Mouse (Mus musculus): ENCODE results near the gene 1700093K21Rik. TPM values are rescaled to one million over a fixed set of nuclear protein-coding genes. Genes with fewer than 3 reads are reported as not detected.
"Not testable (repeated sequence)": the region's sequence is repeated elsewhere in the genome, so short reads cannot be mapped to it uniquely, and the experiment has no call there.

The 1700093K21Rik gene
- polyA plus RNA-seq (2015; fragmentation: Nextera tagmentation; extraction: Ambion mirVana): not detected in 2 replicates

DNA sequence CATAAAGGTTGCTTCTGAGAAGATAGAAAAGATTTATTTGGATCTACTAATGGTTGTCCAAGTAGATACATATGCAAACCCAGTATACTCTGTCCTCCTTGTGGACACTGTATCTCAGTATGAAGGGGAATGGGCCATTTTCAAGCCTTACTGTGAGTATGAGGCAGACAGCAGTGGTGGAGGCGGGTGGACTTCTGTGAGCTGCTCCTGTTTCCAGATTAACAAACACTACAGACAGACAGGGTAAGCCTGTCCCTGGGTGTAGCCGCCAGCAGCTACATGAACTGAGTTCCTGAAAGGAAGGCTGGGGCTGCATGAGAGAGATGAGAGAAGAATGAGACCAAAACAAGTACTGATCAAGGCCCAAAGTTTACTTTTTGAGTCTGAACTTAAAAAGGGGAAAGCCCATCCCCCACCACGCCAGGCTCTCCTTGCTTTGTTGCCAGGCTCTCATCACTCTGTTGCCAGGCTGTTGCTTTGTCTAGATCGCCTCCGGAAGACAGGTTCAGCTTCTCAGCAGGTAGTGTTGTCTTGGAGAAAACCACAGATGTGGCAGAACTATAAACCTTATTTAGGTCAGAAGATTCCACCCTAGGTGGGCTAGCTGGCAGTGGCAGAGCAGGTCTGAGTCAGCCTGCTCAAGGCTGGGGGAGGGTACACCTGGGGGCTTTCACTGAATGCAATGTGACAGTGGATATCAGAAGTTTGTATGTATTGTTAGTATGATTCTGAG lies at the start of gene 1700093K21Rik:
1700093K21Rik (minus strand) TSS at position 683 of the 733 bp plus-strand sequence.
- Histone ChIP-seq H3K27me3 (ENCODE audit: control insufficient read depth, insufficient read depth, low read depth, low read length) (no peaks in the 10 kb centered on the region), H3K36me3 (ENCODE audit: control insufficient read depth, insufficient read depth, low read length) (no peaks in the 10 kb centered on the region), H3K4me2 (ENCODE audit: low read length) (no peak within 1 kb of the TSS), H3K4me3 (ENCODE audit: low read depth, low read length) (no peak within 1 kb of the TSS), H3K9ac (ENCODE audit: low read depth, low read length) (no peak within 1 kb of the TSS), H3K9me3 (replicated peaks; ENCODE audit: control insufficient read depth, low read length, poor library complexity, severe bottlenecking) (no peaks in the 10 kb centered on the region), H3K27ac (ENCODE audit: low read length) (no peak within 1 kb of the TSS), H3K4me1 (ENCODE audit: control insufficient read depth, insufficient read depth, low read length) (no peaks in the 10 kb centered on the region)
- no peak for ATAC-seq
- WGBS: 30% methylated on average over 5 of the region's 5 CpGs

DNA sequence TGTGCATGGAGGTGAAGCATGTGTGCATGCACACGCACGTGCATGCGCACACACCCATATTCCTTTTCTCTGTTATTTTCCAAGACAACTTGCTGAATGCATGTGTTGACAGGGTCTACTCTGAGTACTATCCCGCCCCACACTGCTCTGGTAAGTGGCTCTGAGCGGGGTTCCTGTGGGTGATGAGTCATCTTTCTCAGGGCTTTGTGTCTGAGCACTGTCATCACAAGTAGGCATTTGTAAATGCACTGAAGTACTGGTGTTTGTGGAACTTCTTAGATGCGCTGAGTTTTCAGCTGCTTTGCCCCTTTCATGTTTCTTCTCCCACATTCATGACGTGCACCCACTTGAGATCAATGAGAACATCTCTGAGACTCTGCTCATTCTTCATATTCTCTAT lies 49.2 kb upstream of the 1700093K21Rik start:
- no peak overlapping the region for H3K4me2 ChIP-seq (ENCODE audit: low read length)
- no peak overlapping the region for H3K4me3 ChIP-seq (ENCODE audit: low read depth, low read length)
- no peaks in the 10 kb centered on the region for H3K27me3 ChIP-seq (ENCODE audit: control insufficient read depth, insufficient read depth, low read depth, low read length)
- no peak overlapping the region for H3K9ac ChIP-seq (ENCODE audit: low read depth, low read length)
- peaks cover 14% of the 10 kb centered on the region for H3K36me3 ChIP-seq (ENCODE audit: control insufficient read depth, insufficient read depth, low read length)
- no peaks in the 10 kb centered on the region for H3K4me1 ChIP-seq (ENCODE audit: control insufficient read depth, insufficient read depth, low read length)
- no peak overlapping the region for H3K27ac ChIP-seq (ENCODE audit: low read length)
- 91% methylated on average over 7 of the region's 7 CpGs for WGBS
- no peaks in the 10 kb centered on the region for H3K9me3 ChIP-seq (replicated peaks; ENCODE audit: control insufficient read depth, low read length, poor library complexity, severe bottlenecking)
- ATAC-seq: no peak

DNA sequence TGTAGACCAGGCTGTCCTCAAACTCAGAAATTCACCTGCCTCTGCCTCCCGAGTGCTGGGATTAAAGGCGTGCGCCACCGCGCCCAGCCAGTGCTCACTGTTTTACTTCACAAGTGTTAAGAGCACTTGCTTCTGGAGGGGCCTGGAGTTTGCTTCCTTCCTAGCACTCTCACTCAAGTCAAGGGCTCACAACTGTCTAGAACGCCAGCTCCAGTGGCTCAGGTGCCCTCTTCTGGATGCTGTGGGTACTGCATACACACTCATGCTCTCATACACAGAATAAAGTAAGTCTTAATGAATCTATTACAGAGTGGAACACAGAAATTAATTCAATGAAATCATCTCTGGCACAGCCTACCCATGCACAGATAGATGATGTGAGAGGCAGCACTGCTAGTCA lies 44.8 kb upstream of the 1700093K21Rik start:
- Histone ChIP-seq H3K4me1 (ENCODE audit: control insufficient read depth, insufficient read depth, low read length) (no peaks in the 10 kb centered on the region), H3K36me3 (ENCODE audit: control insufficient read depth, insufficient read depth, low read length) (peaks cover 12% of the 10 kb centered on the region), H3K4me2 (ENCODE audit: low read length) (no peak overlapping the region), H3K9me3 (replicated peaks; ENCODE audit: control insufficient read depth, low read length, poor library complexity, severe bottlenecking) (no peaks in the 10 kb centered on the region), H3K27ac (ENCODE audit: low read length) (no peak overlapping the region), H3K9ac (ENCODE audit: low read depth, low read length) (no peak overlapping the region), H3K27me3 (ENCODE audit: control insufficient read depth, insufficient read depth, low read depth, low read length) (no peaks in the 10 kb centered on the region), H3K4me3 (ENCODE audit: low read depth, low read length) (no peak overlapping the region)
- ATAC-seq: peak; percentile 70
- WGBS: 57% methylated on average over 6 of the region's 6 CpGs

DNA sequence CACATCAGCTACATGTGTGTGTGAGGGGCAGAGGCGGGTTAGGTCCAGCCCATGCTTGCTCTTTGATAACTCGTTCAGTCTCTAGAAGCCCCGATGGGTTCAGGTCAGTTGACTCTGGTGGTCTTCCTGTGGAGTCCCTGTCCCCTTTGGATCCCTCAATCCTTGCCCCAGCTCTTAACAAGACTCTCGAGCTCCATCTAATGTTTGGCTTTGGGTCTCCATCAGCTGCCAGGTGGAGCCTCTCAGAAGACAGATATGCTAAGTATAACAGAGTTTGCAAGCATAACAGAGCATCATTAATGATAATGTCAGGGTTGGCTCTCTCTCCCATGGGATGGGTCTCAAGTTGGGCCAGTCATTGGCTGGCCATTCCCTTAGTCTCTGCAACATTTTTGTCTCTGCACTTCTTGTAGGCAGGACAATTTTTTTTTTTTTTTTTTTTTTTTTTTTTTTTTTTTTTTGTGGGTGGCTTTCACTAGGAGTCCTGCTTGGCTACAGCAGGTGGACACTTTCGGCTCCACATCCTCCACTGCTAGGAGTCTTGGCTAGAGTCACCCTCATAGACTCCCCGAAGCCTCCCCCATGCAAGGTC lies 36.2 kb upstream of the 1700093K21Rik start:
- no peak for ATAC-seq
- WGBS: 66% methylated on average over 6 of the region's 6 CpGs
- no peak overlapping the region for H3K9ac ChIP-seq (ENCODE audit: low read depth, low read length)
- H3K4me3 ChIP-seq (ENCODE audit: low read depth, low read length): no peak overlapping the region
- no peaks in the 10 kb centered on the region for H3K36me3 ChIP-seq (ENCODE audit: control insufficient read depth, insufficient read depth, low read length)
- no peak overlapping the region for H3K27ac ChIP-seq (ENCODE audit: low read length)
- H3K27me3 ChIP-seq (ENCODE audit: control insufficient read depth, insufficient read depth, low read depth, low read length): no peaks in the 10 kb centered on the region
- no peaks in the 10 kb centered on the region for H3K4me1 ChIP-seq (ENCODE audit: control insufficient read depth, insufficient read depth, low read length)
- no peaks in the 10 kb centered on the region for H3K9me3 ChIP-seq (replicated peaks; ENCODE audit: control insufficient read depth, low read length, poor library complexity, severe bottlenecking)
- H3K4me2 ChIP-seq (ENCODE audit: low read length): no peak overlapping the region

DNA sequence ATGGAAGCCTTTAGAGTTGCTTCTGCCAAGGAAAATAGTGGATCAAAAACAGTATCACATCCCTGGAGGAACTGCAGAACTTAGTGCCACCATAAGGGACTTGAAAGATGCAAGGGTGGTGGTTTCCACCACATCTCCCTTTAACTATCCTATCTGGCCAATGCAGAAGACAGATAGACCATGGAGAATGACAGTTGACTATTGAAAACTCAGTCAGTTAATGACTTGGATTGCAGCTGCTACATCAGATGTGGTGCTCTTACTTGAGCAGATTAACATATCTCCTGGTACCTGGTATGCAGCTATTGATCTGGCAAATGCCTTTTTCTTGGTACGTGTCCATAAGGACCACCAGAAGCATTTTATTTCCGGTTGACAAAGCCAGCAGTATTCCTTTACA lies 16.5 kb upstream of the 1700093K21Rik start:
- 88% methylated on average over 2 of the region's 2 CpGs for WGBS
- Histone ChIP-seq H3K4me1 (ENCODE audit: control insufficient read depth, insufficient read depth, low read length) (no peaks in the 10 kb centered on the region), H3K4me3 (ENCODE audit: low read depth, low read length) (no peak overlapping the region), H3K27me3 (ENCODE audit: control insufficient read depth, insufficient read depth, low read depth, low read length) (no peaks in the 10 kb centered on the region), H3K9me3 (replicated peaks; ENCODE audit: control insufficient read depth, low read length, poor library complexity, severe bottlenecking) (no peaks in the 10 kb centered on the region), H3K27ac (ENCODE audit: low read length) (no peak overlapping the region), H3K4me2 (ENCODE audit: low read length) (no peak overlapping the region), H3K36me3 (ENCODE audit: control insufficient read depth, insufficient read depth, low read length) (no peaks in the 10 kb centered on the region), H3K9ac (ENCODE audit: low read depth, low read length) (no peak overlapping the region)
- no peak for ATAC-seq

DNA sequence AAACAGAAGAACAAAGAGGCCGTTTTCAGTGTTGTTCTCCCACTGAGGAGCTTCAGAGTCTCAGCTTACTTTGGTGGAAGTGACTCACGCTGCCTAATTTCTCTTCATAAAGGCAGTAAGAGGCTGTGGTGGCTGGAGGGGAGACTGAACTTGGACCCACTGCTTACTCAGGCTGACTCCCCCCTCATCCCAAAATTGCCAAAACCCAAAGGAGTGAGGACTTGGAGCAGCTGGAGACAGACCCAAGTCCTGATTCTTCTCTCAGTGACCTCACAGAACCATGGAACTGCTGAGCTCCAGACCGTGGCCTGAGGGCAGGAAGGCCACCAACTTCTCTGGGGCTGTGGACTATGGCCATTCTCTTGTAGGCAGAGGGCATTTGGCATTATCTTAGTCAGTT lies 2.0 kb downstream of the 1700093K21Rik start:
- no peak for ATAC-seq
- Histone ChIP-seq H3K4me1 (ENCODE audit: control insufficient read depth, insufficient read depth, low read length) (no peaks in the 10 kb centered on the region), H3K4me3 (ENCODE audit: low read depth, low read length) (no peak overlapping the region), H3K4me2 (ENCODE audit: low read length) (no peak overlapping the region), H3K27me3 (ENCODE audit: control insufficient read depth, insufficient read depth, low read depth, low read length) (no peaks in the 10 kb centered on the region), H3K27ac (ENCODE audit: low read length) (no peak overlapping the region), H3K9ac (ENCODE audit: low read depth, low read length) (no peak overlapping the region), H3K36me3 (ENCODE audit: control insufficient read depth, insufficient read depth, low read length) (no peaks in the 10 kb centered on the region), H3K9me3 (replicated peaks; ENCODE audit: control insufficient read depth, low read length, poor library complexity, severe bottlenecking) (no peaks in the 10 kb centered on the region)
- WGBS: 80% methylated on average over 3 of the region's 3 CpGs

DNA sequence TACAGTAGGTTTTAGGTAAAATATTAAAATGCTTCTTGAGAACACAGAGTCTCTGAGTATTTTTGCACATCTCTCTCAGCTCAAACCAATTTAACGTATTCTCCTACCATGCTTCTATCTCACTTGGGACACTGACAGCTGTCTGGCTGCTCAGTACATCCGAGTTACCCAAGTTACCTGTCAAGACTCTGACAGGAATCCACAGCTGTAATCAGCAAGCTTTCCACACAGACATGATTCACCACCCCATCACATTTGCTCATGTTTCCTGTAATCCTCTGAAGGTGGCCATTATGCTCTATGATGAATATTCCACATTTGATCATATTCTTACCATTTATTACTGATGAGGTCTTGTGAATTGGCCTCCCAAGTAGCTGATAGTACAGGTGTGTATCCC lies 5.6 kb downstream of the 1700093K21Rik start:
- no peak overlapping the region for H3K4me3 ChIP-seq (ENCODE audit: low read depth, low read length)
- no peak overlapping the region for H3K4me2 ChIP-seq (ENCODE audit: low read length)
- H3K4me1 ChIP-seq (ENCODE audit: control insufficient read depth, insufficient read depth, low read length): no peaks in the 10 kb centered on the region
- H3K36me3 ChIP-seq (ENCODE audit: control insufficient read depth, insufficient read depth, low read length): no peaks in the 10 kb centered on the region
- H3K27ac ChIP-seq (ENCODE audit: low read length): no peak overlapping the region
- no peaks in the 10 kb centered on the region for H3K9me3 ChIP-seq (replicated peaks; ENCODE audit: control insufficient read depth, low read length, poor library complexity, severe bottlenecking)
- ATAC-seq: no peak
- H3K9ac ChIP-seq (ENCODE audit: low read depth, low read length): no peak overlapping the region
- WGBS: 80% methylated on average over 2 of the region's 2 CpGs
- H3K27me3 ChIP-seq (ENCODE audit: control insufficient read depth, insufficient read depth, low read depth, low read length): no peaks in the 10 kb centered on the region

DNA sequence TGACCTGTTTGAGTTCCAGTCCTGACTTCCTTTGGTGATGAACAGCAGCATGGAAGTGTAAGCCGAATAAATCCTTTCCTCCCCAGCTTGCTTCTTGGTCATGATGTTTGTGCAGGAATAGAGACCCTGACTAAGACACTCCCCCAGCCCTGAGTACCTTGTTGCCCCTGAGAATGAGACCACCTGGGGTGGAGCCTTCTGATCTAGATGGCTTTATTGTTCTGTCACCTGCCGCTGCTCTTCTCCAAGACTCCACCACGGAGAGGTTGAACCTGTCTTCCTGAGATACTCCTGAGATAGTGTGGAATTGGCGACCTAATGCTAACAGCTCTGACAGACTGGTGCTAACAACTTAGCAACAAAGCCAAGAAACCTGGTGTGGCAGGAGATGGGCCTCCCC lies 6.2 kb downstream of the 1700093K21Rik start:
- WGBS: 71% methylated on average over 4 of the region's 4 CpGs
- H3K9me3 ChIP-seq (replicated peaks; ENCODE audit: control insufficient read depth, low read length, poor library complexity, severe bottlenecking); ATAC-seq: not testable (repeated sequence)

DNA sequence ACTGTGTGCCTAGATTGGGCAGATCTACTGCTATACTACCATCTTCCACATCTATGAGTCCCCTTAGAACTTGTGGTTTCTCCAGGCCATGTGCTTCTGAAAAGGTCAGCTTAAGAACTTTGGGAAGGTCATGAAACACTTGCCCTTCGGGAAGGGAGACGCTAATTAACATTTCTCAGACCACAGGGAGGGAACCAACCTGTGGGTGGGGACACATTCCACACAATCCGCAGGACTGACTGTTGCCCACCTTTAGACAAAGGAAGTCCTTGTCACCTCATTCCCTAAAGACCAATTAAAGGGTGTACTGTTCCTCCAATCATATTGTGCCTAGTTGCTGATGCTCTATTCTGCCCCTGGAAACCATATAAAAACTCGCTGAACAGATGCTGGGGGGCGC lies 16.2 kb downstream of the 1700093K21Rik start:
- not testable (repeated sequence) for ATAC-seq; H3K27ac ChIP-seq (ENCODE audit: low read length); H3K4me2 ChIP-seq (ENCODE audit: low read length); H3K9me3 ChIP-seq (replicated peaks; ENCODE audit: control insufficient read depth, low read length, poor library complexity, severe bottlenecking); H3K36me3 ChIP-seq (ENCODE audit: control insufficient read depth, insufficient read depth, low read length); H3K27me3 ChIP-seq (ENCODE audit: control insufficient read depth, insufficient read depth, low read depth, low read length); H3K4me3 ChIP-seq (ENCODE audit: low read depth, low read length); H3K4me1 ChIP-seq (ENCODE audit: control insufficient read depth, insufficient read depth, low read length); H3K9ac ChIP-seq (ENCODE audit: low read depth, low read length)
- WGBS: 84% methylated on average over 5 of the region's 5 CpGs

More for the DNA sequence above, 6.2 kb downstream of the 1700093K21Rik start:
- not testable (repeated sequence) for H3K27me3 ChIP-seq (ENCODE audit: control insufficient read depth, insufficient read depth, low read depth, low read length); H3K27ac ChIP-seq (ENCODE audit: low read length); H3K9ac ChIP-seq (ENCODE audit: low read depth, low read length); H3K4me1 ChIP-seq (ENCODE audit: control insufficient read depth, insufficient read depth, low read length); H3K4me3 ChIP-seq (ENCODE audit: low read depth, low read length); H3K4me2 ChIP-seq (ENCODE audit: low read length); H3K36me3 ChIP-seq (ENCODE audit: control insufficient read depth, insufficient read depth, low read length)
